Mouse (Mus musculus): ENCODE results near the gene Fosl2.

DNA sequence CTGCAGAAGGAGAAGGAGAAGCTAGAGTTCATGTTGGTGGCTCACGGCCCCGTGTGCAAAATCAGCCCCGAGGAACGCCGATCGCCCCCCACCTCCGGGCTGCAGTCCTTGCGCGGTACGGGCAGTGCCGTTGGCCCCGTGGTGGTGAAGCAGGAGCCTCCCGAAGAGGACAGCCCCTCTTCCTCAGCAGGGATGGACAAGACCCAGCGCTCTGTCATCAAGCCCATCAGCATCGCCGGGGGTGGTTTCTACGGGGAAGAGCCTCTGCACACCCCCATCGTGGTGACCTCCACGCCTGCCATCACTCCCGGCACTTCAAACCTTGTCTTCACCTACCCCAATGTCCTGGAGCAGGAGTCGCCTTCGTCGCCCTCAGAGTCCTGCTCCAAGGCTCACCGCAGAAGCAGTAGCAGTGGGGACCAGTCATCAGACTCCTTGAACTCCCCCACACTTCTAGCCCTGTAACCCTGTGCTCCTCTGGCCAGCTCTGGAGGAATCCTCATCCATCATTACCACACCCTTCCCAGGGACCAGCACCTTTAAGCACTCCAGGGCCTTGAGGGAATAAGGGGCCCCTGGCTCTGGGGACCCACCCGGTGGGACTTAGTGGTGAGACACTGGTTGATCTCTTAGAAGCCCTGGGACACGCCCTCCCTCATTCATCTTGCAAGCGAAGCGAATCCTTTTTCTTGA lies 17.3 kb downstream of the Fosl2 start:
- TF ChIP-seq CTCF (IDR thresholded peaks at IDR 0.05; ENCODE audit: borderline replicate concordance, control insufficient read depth, extremely low read depth, insufficient read depth, low read length, poor library complexity): no peak
- TF ChIP-seq POLR2A (IDR thresholded peaks at IDR 0.05; ENCODE audit: control insufficient read depth, extremely low read depth, insufficient read depth, low read length, poor library complexity): no peak
